Mouse (Mus musculus) T-helper 2 cell (primary cell): ENCODE measurements at regions not wholly inside any gene's neighbourhood (a gene's known extent, or its start where the extent isn't known, plus 50 kb on each side); places are given as distances from the start of the nearest gene placed in this dataset.
"Not testable (repeated sequence)": the region's sequence is repeated elsewhere in the genome, so short reads cannot be mapped to it uniquely, and the experiment has no call there.

Source experiments
- in situ Hi-C: fragments of 300-600 bp; cut with MboI, MseI; formaldehyde crosslinking; loops from one replicate; pipeline ENCODE4 v1.15.1; 2025; ENCODE audit warnings: high pct_unique_total_duplicates

GRCm38 (mm10) chr3:3302657-3303056, 2447.9 kb upstream of the Gm8797 start:
- in situ Hi-C loops = not testable (repeated sequence)

- in situ Hi-C loops = loop anchor here (5.0 kb wide), 2 partner anchors 86 to 246 kb away; no protein-coding TSS in a partner anchor
These were observed 2442.1 kb upstream of the Gm8797 start for GRCm38 (mm10) chr3:3308461-3308860.

DNA sequence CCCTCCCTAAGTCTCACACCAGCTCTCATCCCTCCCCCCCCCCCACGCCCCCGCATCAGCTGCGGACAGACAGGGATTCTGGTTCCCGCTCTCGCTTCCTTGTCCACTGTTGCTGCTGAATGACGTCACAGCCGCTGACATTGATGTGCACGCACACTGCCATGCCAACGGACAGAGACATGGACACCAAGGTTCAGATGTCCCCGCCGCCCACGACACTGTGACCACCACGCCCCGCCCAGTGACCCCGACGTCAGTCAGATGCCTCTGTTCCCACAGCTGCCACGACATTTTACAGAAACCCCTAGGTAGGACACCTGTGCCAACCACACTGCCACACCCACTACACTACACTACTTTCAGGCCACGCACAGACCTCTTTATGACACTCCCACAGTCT, 2441.6 kb upstream of the Gm8797 start:
- in situ Hi-C loops = loop anchor here (5.0 kb wide), 2 partner anchors 87 to 247 kb away; no protein-coding TSS in a partner anchor

- in situ Hi-C loops = no loop called here
These were observed 2439.8 kb upstream of the Gm8797 start for GRCm38 (mm10) chr3:3310811-3311210.

GRCm38 (mm10) chr3:3349634-3350033, 2401.0 kb upstream of the Gm8797 start:
- in situ Hi-C loops = no loop called here

GRCm38 (mm10) chr3:3370859-3371258, 2379.7 kb upstream of the Gm8797 start:
- in situ Hi-C loops = not testable (repeated sequence)

- in situ Hi-C loops = no loop called here
These were observed 2362.4 kb upstream of the Gm8797 start for GRCm38 (mm10) chr3:3388056-3388770.
